Mouse (Mus musculus) liver, embryonic 14.5 days (tissue): ENCODE data around the gene Btbd11.

Experiments
- CTCF ChIP-seq: IDR thresholded peaks from 2 replicates; pipeline ENCODE4 v1.5.1; 2016; ENCODE audit warnings: antibody characterized with exemption, low read depth, control low read depth
- EP300 ChIP-seq: IDR thresholded peaks from 2 replicates; pipeline ENCODE4 v1.6.1; 2016; ENCODE audit warnings: antibody characterized with exemption, low read depth

DNA sequence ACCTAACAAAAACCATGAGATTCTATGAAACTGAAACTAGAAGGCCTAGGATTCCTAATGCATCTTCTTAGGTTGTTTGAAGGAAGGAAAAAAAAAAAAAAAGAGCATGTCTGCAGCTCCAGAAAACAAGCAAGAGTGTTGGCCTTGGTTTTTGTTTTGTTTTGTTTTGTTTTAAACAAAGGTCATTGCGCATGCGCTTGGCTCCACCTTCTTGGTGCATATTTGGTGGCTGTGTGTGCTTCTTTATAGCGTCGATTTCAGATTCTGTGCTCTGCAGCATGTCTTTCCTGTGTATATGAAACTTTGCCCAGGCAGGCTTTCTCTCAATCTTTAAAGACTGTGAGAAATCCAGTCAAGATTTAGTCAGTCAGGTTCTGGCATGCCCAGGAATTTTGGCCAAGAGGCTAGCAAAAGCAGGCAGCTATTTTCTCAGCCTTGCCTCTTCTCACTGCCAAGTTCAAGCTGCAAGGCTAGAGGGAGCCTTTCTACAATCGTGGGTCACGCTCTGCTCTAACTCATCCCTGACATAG, 191.3 kb downstream of the Btbd11 start:
- TF ChIP-seq CTCF (no peak), EP300 (no peak)
